17 mouse cellular contexts compared by ENCODE assay signal in genomic region chr6:6058548-6058947, GRCm38 (mm10).
DNase-seq lines count a peak whose midpoint lies in the region; ATAC-seq lines count a peak whose summit lies in the region.
"Had no signal": no experiment of that assay in that cellular context is flagged by ENCODE, and none has a peak within 500 bp of the region (broad histone marks: within the 10 kb centered on the region; RNA-seq: fewer than 3 reads in every experiment).

No protein-coding gene starts in this region.

- H3K9ac ChIP-seq in forebrain, embryonic 14.5 days (ENCODE audit: low read length) = no peak overlapping the region
- H3K9ac ChIP-seq in forebrain, embryonic 16.5 days (replicated peaks; ENCODE audit: low read depth, low read length) = no peak overlapping the region
- H3K9ac ChIP-seq in limb, embryonic 11.5 days (ENCODE audit: low read length) = no peak overlapping the region
- H3K9ac ChIP-seq in embryonic facial prominence, embryonic 13.5 days = no peak overlapping the region
- no peak overlapping the region for H3K9ac ChIP-seq in midbrain, embryonic 14.5 days (replicated peaks; ENCODE audit: low read length)
- H3K9ac ChIP-seq: heart, embryonic 15.5 days had no signal

- H3K27me3 ChIP-seq in forebrain, embryonic 14.5 days (replicated peaks; ENCODE audit: control insufficient read depth, insufficient read depth, low read length) = no peaks in the 10 kb centered on the region
- no peaks in the 10 kb centered on the region for H3K27me3 ChIP-seq in forebrain, embryonic 16.5 days (replicated peaks; ENCODE audit: control insufficient read depth, insufficient read depth, low read length)
- no peaks in the 10 kb centered on the region for H3K27me3 ChIP-seq in limb, embryonic 11.5 days (ENCODE audit: control insufficient read depth, insufficient read depth, low read length)
- H3K27me3 ChIP-seq in limb, embryonic 10.5 days (ENCODE audit: low read depth, poor library complexity, severe bottlenecking) = no peaks in the 10 kb centered on the region
- no peaks in the 10 kb centered on the region; the same call in 1 of the 2 replicates for H3K27me3 ChIP-seq in embryonic facial prominence, embryonic 13.5 days
- no peaks in the 10 kb centered on the region for H3K27me3 ChIP-seq in midbrain, embryonic 14.5 days (ENCODE audit: control insufficient read depth, insufficient read depth, low read length)
- H3K27me3 ChIP-seq: CH12.LX; heart, embryonic 15.5 days had no signal

- no peak overlapping the region for H3K4me2 ChIP-seq in forebrain, embryonic 14.5 days (ENCODE audit: low read length)
- H3K4me2 ChIP-seq in forebrain, embryonic 16.5 days (ENCODE audit: low read length) = no peak overlapping the region
- H3K4me2 ChIP-seq in limb, embryonic 11.5 days (ENCODE audit: low read depth, severe bottlenecking) = no peak overlapping the region
- no peak overlapping the region for H3K4me2 ChIP-seq in embryonic facial prominence, embryonic 13.5 days
- H3K4me2 ChIP-seq in midbrain, embryonic 14.5 days (ENCODE audit: low read length) = no peak overlapping the region
- H3K4me2 ChIP-seq: heart, embryonic 15.5 days had no signal

- no peak overlapping the region for H3K27ac ChIP-seq in forebrain, embryonic 14.5 days (ENCODE audit: low read depth, low read length)
- no peak overlapping the region for H3K27ac ChIP-seq in forebrain, embryonic 16.5 days (ENCODE audit: low read length)
- peak overlapping the region; percentile 26; the same call in 1 of the 2 replicates for H3K27ac ChIP-seq in limb, embryonic 11.5 days (replicated peaks; ENCODE audit: low read depth, low read length)
- H3K27ac ChIP-seq in limb, embryonic 10.5 days = no peak overlapping the region; the same call in 1 of the 2 replicates
- H3K27ac ChIP-seq in embryonic facial prominence, embryonic 13.5 days = 0 out of 2 replicates have a peak overlapping the region, but pooled peaks have one; percentile 5
- H3K27ac ChIP-seq in midbrain, embryonic 14.5 days (replicated peaks; ENCODE audit: low read depth, low read length) = no peak overlapping the region
- H3K27ac ChIP-seq: heart, embryonic 15.5 days; kidney, postnatal 0 days had no signal

- peaks cover 10% of the 10 kb centered on the region; the same call in 1 of the 2 replicates for H3K4me1 ChIP-seq in forebrain, embryonic 14.5 days (ENCODE audit: control insufficient read depth, insufficient read depth, low read length)
- H3K4me1 ChIP-seq in forebrain, embryonic 16.5 days (replicated peaks; ENCODE audit: control insufficient read depth, insufficient read depth, low read length) = peaks cover 7% of the 10 kb centered on the region
- no peaks in the 10 kb centered on the region for H3K4me1 ChIP-seq in limb, embryonic 11.5 days (ENCODE audit: control insufficient read depth, insufficient read depth, low read length)
- H3K4me1 ChIP-seq in limb, embryonic 10.5 days = peaks cover 10% of the 10 kb centered on the region; the same call in 1 of the 2 replicates
- peaks cover 5% of the 10 kb centered on the region for H3K4me1 ChIP-seq in embryonic facial prominence, embryonic 13.5 days
- peaks cover 13% of the 10 kb centered on the region; the same call in 1 of the 2 replicates for H3K4me1 ChIP-seq in midbrain, embryonic 14.5 days (ENCODE audit: control insufficient read depth, insufficient read depth, low read length)

- 5% methylated on average over 3 of the region's 3 CpGs for WGBS in forebrain, embryonic 14.5 days
- WGBS in forebrain, embryonic 16.5 days = 1% methylated on average over 3 of the region's 3 CpGs
- WGBS in limb, embryonic 11.5 days = 45% methylated on average over 3 of the region's 3 CpGs
- 63% methylated on average over 3 of the region's 3 CpGs for WGBS in limb, embryonic 10.5 days
- WGBS in embryonic facial prominence, embryonic 13.5 days = 22% methylated on average over 3 of the region's 3 CpGs
- 6% methylated on average over 3 of the region's 3 CpGs for WGBS in midbrain, embryonic 14.5 days

- no peaks in the 10 kb centered on the region for H3K9me3 ChIP-seq in forebrain, embryonic 14.5 days (replicated peaks; ENCODE audit: control insufficient read depth, low read length)
- H3K9me3 ChIP-seq in forebrain, embryonic 16.5 days (ENCODE audit: control insufficient read depth, low read length) = no peaks in the 10 kb centered on the region
- H3K9me3 ChIP-seq in limb, embryonic 11.5 days (ENCODE audit: control insufficient read depth, low read length) = no peaks in the 10 kb centered on the region
- no peaks in the 10 kb centered on the region for H3K9me3 ChIP-seq in limb, embryonic 10.5 days (replicated peaks)
- H3K9me3 ChIP-seq in embryonic facial prominence, embryonic 13.5 days = no peaks in the 10 kb centered on the region
- no peaks in the 10 kb centered on the region for H3K9me3 ChIP-seq in midbrain, embryonic 14.5 days (ENCODE audit: control insufficient read depth, low read length)
- H3K9me3 ChIP-seq: heart, embryonic 15.5 days had no signal

- no peaks in the 10 kb centered on the region for H3K36me3 ChIP-seq in forebrain, embryonic 14.5 days (ENCODE audit: control insufficient read depth, insufficient read depth, low read length)
- H3K36me3 ChIP-seq in forebrain, embryonic 16.5 days (ENCODE audit: control insufficient read depth, insufficient read depth) = no peaks in the 10 kb centered on the region
- H3K36me3 ChIP-seq in limb, embryonic 11.5 days (ENCODE audit: control insufficient read depth, insufficient read depth, low read length) = no peaks in the 10 kb centered on the region
- H3K36me3 ChIP-seq in limb, embryonic 10.5 days = 0 out of 2 replicates have a peak, but pooled peaks cover 2% of the 10 kb centered on the region
- H3K36me3 ChIP-seq in embryonic facial prominence, embryonic 13.5 days = no peaks in the 10 kb centered on the region
- H3K36me3 ChIP-seq in midbrain, embryonic 14.5 days (ENCODE audit: control insufficient read depth, insufficient read depth, low read length) = no peaks in the 10 kb centered on the region
- H3K36me3 ChIP-seq: heart, embryonic 15.5 days had no signal

- no peak overlapping the region for H3K4me3 ChIP-seq in forebrain, embryonic 14.5 days (ENCODE audit: low read depth, low read length)
- H3K4me3 ChIP-seq in forebrain, embryonic 16.5 days (replicated peaks; ENCODE audit: low read length) = no peak overlapping the region
- H3K4me3 ChIP-seq in limb, embryonic 11.5 days (ENCODE audit: low read depth, low read length) = no peak overlapping the region
- H3K4me3 ChIP-seq in limb, embryonic 10.5 days = no peak overlapping the region
- H3K4me3 ChIP-seq in embryonic facial prominence, embryonic 13.5 days = no peak overlapping the region
- no peak overlapping the region for H3K4me3 ChIP-seq in midbrain, embryonic 14.5 days (replicated peaks; ENCODE audit: low read depth, low read length)
- H3K4me3 ChIP-seq: heart, embryonic 15.5 days had no signal

- ATAC-seq in forebrain, embryonic 14.5 days = peak; percentile 34; the same call in 1 of the 2 replicates
- no peak for ATAC-seq in forebrain, embryonic 16.5 days
- ATAC-seq in limb, embryonic 11.5 days (ENCODE audit: insufficient number of reproducible peaks, low FRiP score, low TSS enrichment, low read depth) = peak; percentile 47; the same call in 1 of the 2 replicates
- ATAC-seq in embryonic facial prominence, embryonic 13.5 days (ENCODE audit: insufficient number of reproducible peaks, insufficient read depth, low FRiP score, low TSS enrichment, low read depth) = peak; percentile 59
- peak; percentile 42; the same call in 1 of the 2 replicates for ATAC-seq in midbrain, embryonic 14.5 days (ENCODE audit: low FRiP score, low TSS enrichment)
- ATAC-seq: lung, postnatal 0 days had no signal

- peak; percentile 8 for DNase-seq in forebrain, embryonic 14.5 days (ENCODE audit: low spot score)
- DNase-seq in limb, embryonic 11.5 days (ENCODE audit: low spot score) = peak; percentile 40
- DNase-seq in limb, embryonic 10.5 days (ENCODE audit: low spot score) = no peak
- DNase-seq in midbrain, embryonic 14.5 days = peak; percentile 20
- DNase-seq in spleen, adult 18-20 months = no peak
- DNase-seq: cerebellum, adult 2 months; gastrocnemius, postnatal 36 days; heart, postnatal 4 days; kidney, adult 11 months; liver; right cerebral cortex, postnatal 14 days had no signal

Comparison
In these comparisons a context has a peak if more than half of its experiments do, and no peak if none do; other contexts are left out.
1. DNase-seq: peak in forebrain, embryonic 14.5 days (single experiment), limb, embryonic 11.5 days (single experiment) and midbrain, embryonic 14.5 days (single experiment); none in limb, embryonic 10.5 days (single experiment) and spleen, adult 18-20 months (0 of 2).
2. H3K27ac ChIP-seq: peak in limb, embryonic 11.5 days (single experiment) and embryonic facial prominence, embryonic 13.5 days (single experiment); none in forebrain, embryonic 14.5 days (single experiment), forebrain, embryonic 16.5 days (single experiment), limb, embryonic 10.5 days (single experiment) and midbrain, embryonic 14.5 days (single experiment).